Mouse (Mus musculus) heart, adult 2 months (tissue): Measurements from ENCODE around the gene Eml3.

Experiments
- CTCF ChIP-seq: fragments of 200-600 bp; IDR thresholded peaks from 2 replicates; pipeline ENCODE4 v1.8.1; 2022; ENCODE audit warnings: antibody characterized with exemption, mild to moderate bottlenecking, moderate library complexity
- EP300 ChIP-seq: fragments of 200-500 bp; IDR thresholded peaks from 2 replicates; pipeline ENCODE4 v1.6.1; 2011; ENCODE audit warnings: low read depth, low read length, control low read depth; ENCODE audit not compliant: insufficient read depth
- POLR2A ChIP-seq: fragments of 200-500 bp; IDR thresholded peaks from 2 replicates; pipeline ENCODE4 v1.6.1; 2011; ENCODE audit warnings: mild to moderate bottlenecking, low read depth, low read length, control low read depth; ENCODE audit not compliant: insufficient read depth

- TF ChIP-seq CTCF (no peak), POLR2A (no peak), EP300 (no peak)
Observed at GRCm38 (mm10) chr19:8985891-8986290, 56.5 kb downstream of the Eml3 start.
